Mouse (Mus musculus) T-helper 2 cell (primary cell): ENCODE results near the gene Dhx37.
"Not testable (repeated sequence)": the region's sequence is repeated elsewhere in the genome, so short reads cannot be mapped to it uniquely, and the experiment has no call there.

Experiments
- in situ Hi-C: fragments of 300-600 bp; cut with MboI, MseI; formaldehyde crosslinking; loops from one replicate; pipeline ENCODE4 v1.15.1; 2025; ENCODE audit warnings: high pct_unique_total_duplicates

Dhx37 gene

GRCm38 (mm10) chr5:125408842-125409241 lies 25.1 kb downstream of the Dhx37 start:
- in situ Hi-C loops, result no loop called here

GRCm38 (mm10) chr5:125407910-125408575 lies 25.9 kb downstream of the Dhx37 start:
- in situ Hi-C loops, result no loop called here

GRCm38 (mm10) chr5:125407020-125407830 lies 26.7 kb downstream of the Dhx37 start:
- in situ Hi-C loops, result no loop called here

GRCm38 (mm10) chr5:125406322-125407016 lies 27.5 kb downstream of the Dhx37 start:
- in situ Hi-C loops, result no loop called here

GRCm38 (mm10) chr5:125405546-125406248 lies 28.2 kb downstream of the Dhx37 start:
- in situ Hi-C loops, result no loop called here

- in situ Hi-C loops, result no loop called here
These were observed 28.9 kb downstream of the Dhx37 start for GRCm38 (mm10) chr5:125404903-125405545.

- in situ Hi-C loops, result no loop called here
These were observed 29.4 kb downstream of the Dhx37 start for GRCm38 (mm10) chr5:125404536-125404902.

- in situ Hi-C loops, result no loop called here
These were observed 30.1 kb downstream of the Dhx37 start for GRCm38 (mm10) chr5:125403481-125404465.

GRCm38 (mm10) chr5:125402991-125403390 lies 30.9 kb downstream of the Dhx37 start:
- in situ Hi-C loops, result no loop called here

GRCm38 (mm10) chr5:125402476-125402875 lies 31.4 kb downstream of the Dhx37 start:
- in situ Hi-C loops, result no loop called here

- in situ Hi-C loops, result no loop called here
These were observed 33.0 kb downstream of the Dhx37 start for GRCm38 (mm10) chr5:125400903-125401302.

GRCm38 (mm10) chr5:125395008-125395407 lies 38.9 kb downstream of the Dhx37 start:
- in situ Hi-C loops, result no loop called here

GRCm38 (mm10) chr5:125393622-125394603 lies 40.0 kb downstream of the Dhx37 start:
- in situ Hi-C loops, result no loop called here

GRCm38 (mm10) chr5:125392977-125393621 lies 40.8 kb downstream of the Dhx37 start:
- in situ Hi-C loops, result no loop called here

GRCm38 (mm10) chr5:125392618-125392976 lies 41.3 kb downstream of the Dhx37 start:
- in situ Hi-C loops, result no loop called here

- in situ Hi-C loops, result not testable (repeated sequence)
These were observed 41.7 kb downstream of the Dhx37 start for GRCm38 (mm10) chr5:125392176-125392575.

- in situ Hi-C loops, result no loop called here
These were observed 42.3 kb downstream of the Dhx37 start for GRCm38 (mm10) chr5:125391609-125392008.

GRCm38 (mm10) chr5:125390906-125391477 lies 42.9 kb downstream of the Dhx37 start:
- in situ Hi-C loops, result no loop called here
